8 mouse cellular contexts compared by ENCODE assay signal in the genomic region with DNA sequence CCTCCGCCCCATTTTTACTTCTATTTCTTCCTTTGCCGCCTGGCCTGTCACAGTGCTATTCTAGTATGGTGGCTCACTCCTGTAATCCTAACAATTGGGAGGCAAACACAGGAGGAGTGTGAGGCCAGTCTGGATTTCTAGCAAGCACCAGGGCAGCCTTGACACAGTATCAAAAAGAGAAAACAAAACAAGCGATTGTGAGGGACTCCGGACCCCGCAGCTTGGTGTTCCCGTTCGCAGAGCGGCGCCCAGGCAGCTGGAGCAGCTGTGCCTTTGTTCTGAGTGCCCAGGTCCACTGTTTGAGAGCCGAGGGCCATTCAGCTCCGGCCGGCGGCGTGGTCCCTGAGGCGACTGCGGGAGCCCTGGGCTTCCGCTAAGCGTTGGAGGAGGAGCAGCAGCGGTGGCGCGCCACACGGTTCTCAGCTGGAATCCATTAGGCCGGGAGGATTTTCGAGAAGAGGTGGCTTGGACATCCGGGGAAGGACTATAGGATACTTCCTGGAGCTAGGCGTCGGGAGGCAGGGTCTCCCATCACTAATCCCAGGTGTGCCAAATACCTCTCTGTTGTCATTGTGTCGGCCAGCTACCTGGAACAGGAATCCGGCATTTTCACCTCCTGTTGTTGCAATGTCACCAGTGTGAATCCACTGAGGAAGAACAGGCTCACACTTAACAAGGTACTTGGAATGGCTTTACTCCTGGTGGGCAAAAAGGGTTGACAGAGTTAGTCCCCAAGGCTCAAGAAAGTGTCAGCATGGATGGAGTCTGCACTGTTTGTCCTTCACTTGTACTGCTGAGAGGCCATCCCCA. TPM values are rescaled to one million over a fixed set of nuclear protein-coding genes. Genes with fewer than 3 reads are reported as not detected.
A peak's percentile ranks its signal among the peaks of the same experiment; 100 is the strongest.
DNase-seq lines count a peak whose midpoint lies in the region; ATAC-seq and TF ChIP-seq lines count a peak whose summit lies in the region.

A gene (plus strand): TSS at position 264 of the 810 bp plus-strand sequence.

- no peaks in the 10 kb centered on the region for H3K36me3 ChIP-seq in ES-Bruce4 (ENCODE audit: control insufficient read depth, insufficient read depth, low read length, poor library complexity, severe bottlenecking)
- H3K36me3 ChIP-seq in forebrain, embryonic 16.5 days (ENCODE audit: control insufficient read depth, insufficient read depth), result no peaks in the 10 kb centered on the region
- no peaks in the 10 kb centered on the region for H3K36me3 ChIP-seq in liver, embryonic 14.5 days (replicated peaks; ENCODE audit: control insufficient read depth, insufficient read depth, low read depth)

- TF ChIP-seq EP300 in ES-Bruce4 (IDR thresholded peaks at IDR 0.05; ENCODE audit: insufficient read depth, low read depth, low read length), result peak; percentile 64
- no peak for TF ChIP-seq EP300 in liver, embryonic 14.5 days (IDR thresholded peaks at IDR 0.05; ENCODE audit: low read depth)

- intact Hi-C loops in heart, postnatal 10 days (cut with DNase I), result no loop called here

- no peaks in the 10 kb centered on the region for H3K9me3 ChIP-seq in ES-Bruce4 (replicated peaks; ENCODE audit: control insufficient read depth, insufficient read depth, low read length, poor library complexity, severe bottlenecking)
- no peaks in the 10 kb centered on the region for H3K9me3 ChIP-seq in forebrain, embryonic 16.5 days (ENCODE audit: control insufficient read depth, low read length)
- H3K9me3 ChIP-seq in liver, embryonic 14.5 days (ENCODE audit: control insufficient read depth, low read length), result no peaks in the 10 kb centered on the region

- no peaks in the 10 kb centered on the region for H3K27me3 ChIP-seq in ES-Bruce4 (ENCODE audit: control insufficient read depth, insufficient read depth, low read length, poor library complexity, severe bottlenecking)
- H3K27me3 ChIP-seq in forebrain, embryonic 16.5 days (replicated peaks; ENCODE audit: control insufficient read depth, insufficient read depth, low read length), result no peaks in the 10 kb centered on the region
- no peaks in the 10 kb centered on the region for H3K27me3 ChIP-seq in liver, embryonic 14.5 days (ENCODE audit: control insufficient read depth, insufficient read depth, low read length)

- peak within 1 kb of the TSS; percentile 76 for H3K4me3 ChIP-seq in ES-Bruce4 (ENCODE audit: low read depth, low read length)
- peak within 1 kb of the TSS; percentile 53 for H3K4me3 ChIP-seq in forebrain, embryonic 16.5 days (replicated peaks; ENCODE audit: low read length)
- H3K4me3 ChIP-seq in liver, embryonic 14.5 days (ENCODE audit: insufficient read depth in 1 of 2, low read depth in 2 of 2, low read length in 2 of 2), result peak within 1 kb of the TSS; percentile 56 to 61

- DNase-seq in cerebellum, adult 18-20 months, result peak; percentile 61 to 74
- DNase-seq in heart, postnatal 10 days, result peak; percentile 69 to 80
- DNase-seq in kidney, postnatal 36 days, result peak; percentile 51 to 79
- DNase-seq in liver, embryonic 14.5 days (ENCODE audit: low read depth in 3 of 3, low spot score in 3 of 3), result no peak
- DNase-seq in naive thymus-derived CD4-positive, alpha-beta T cell, adult 2 months (ENCODE audit: low read depth), result peak; percentile 65
- DNase-seq in thymus, adult 18-20 months, result peak; percentile 21 to 26

- 1% methylated on average over 29 of the region's 29 CpGs for WGBS in forebrain, embryonic 16.5 days
- WGBS in liver, embryonic 14.5 days (ENCODE audit: insufficient replicate concordance), result 6% methylated on average over 29 of the region's 29 CpGs

- TF ChIP-seq CTCF in ES-Bruce4 (IDR thresholded peaks at IDR 0.05; ENCODE audit: low read depth, low read length), result no peak
- TF ChIP-seq CTCF in liver, embryonic 14.5 days (IDR thresholded peaks at IDR 0.05; ENCODE audit: low read depth), result no peak

- peak within 1 kb of the TSS; percentile 79 for H3K9ac ChIP-seq in ES-Bruce4 (ENCODE audit: low read depth, poor library complexity, severe bottlenecking)
- peak within 1 kb of the TSS; percentile 89 for H3K9ac ChIP-seq in forebrain, embryonic 16.5 days (replicated peaks; ENCODE audit: low read depth, low read length)
- peak within 1 kb of the TSS; percentile 76 for H3K9ac ChIP-seq in liver, embryonic 14.5 days (replicated peaks)

- TF ChIP-seq POLR2A in ES-Bruce4 (IDR thresholded peaks at IDR 0.05; ENCODE audit: insufficient read depth, low read length), result peak; percentile 8

- H3K4me1 ChIP-seq in ES-Bruce4 (ENCODE audit: control insufficient read depth, insufficient read depth, low read length), result no peaks in the 10 kb centered on the region
- peaks cover 24% of the 10 kb centered on the region for H3K4me1 ChIP-seq in forebrain, embryonic 16.5 days (replicated peaks; ENCODE audit: control insufficient read depth, insufficient read depth, low read length)
- H3K4me1 ChIP-seq in liver, embryonic 14.5 days (replicated peaks; ENCODE audit: control insufficient read depth in 2 of 2, insufficient read depth in 2 of 2, low read length in 1 of 2), result peaks cover 12 to 20% of the 10 kb centered on the region in 2 experiments

- H3K27ac ChIP-seq in ES-Bruce4 (ENCODE audit: insufficient read depth, low read length), result peak within 1 kb of the TSS; percentile 88
- peak within 1 kb of the TSS; percentile 77 for H3K27ac ChIP-seq in forebrain, embryonic 16.5 days (ENCODE audit: low read length)
- peak within 1 kb of the TSS; percentile 34 for H3K27ac ChIP-seq in liver, embryonic 14.5 days

- peak within 1 kb of the TSS; percentile 85 for H3K4me2 ChIP-seq in forebrain, embryonic 16.5 days (ENCODE audit: low read length)
- peak within 1 kb of the TSS; percentile 74 for H3K4me2 ChIP-seq in liver, embryonic 14.5 days (ENCODE audit: low read depth)

- ATAC-seq in forebrain, embryonic 16.5 days, result peak; percentile 18; the same call in 1 of the 2 replicates
- ATAC-seq in liver, embryonic 14.5 days (ENCODE audit: insufficient read depth), result peak; percentile 56

RNA-seq across cellular contexts. Expression of the gene that starts here (rescaled TPM):
- polyA plus RNA-seq in ES-Bruce4 (2011; ENCODE audit: insufficient read depth, insufficient read length, low read depth, missing spikeins), result 552 and 560 TPM in 2 replicates
- 435 and 505 TPM in 2 replicates for polyA plus RNA-seq in forebrain, embryonic 16.5 days (2015; fragmentation: Nextera tagmentation; extraction: Ambion mirVana)
- 100 to 1,000 TPM; 230 to 231 TPM for total RNA-seq in heart, postnatal 10 days (2021)
- polyA plus RNA-seq in liver, embryonic 14.5 days (2012; rRNA removed), result 136 and 152 TPM in 2 replicates
- polyA plus RNA-seq in liver, embryonic 14.5 days (2014; fragmentation: Nextera tagmentation; extraction: Ambion mirVana), result 107 and 120 TPM in 2 replicates

Comparison
In these comparisons a context has a peak if more than half of its experiments do, and no peak if none do; other contexts are left out.
1. H3K27ac ChIP-seq: peak in every context shown above with its lines; median percentile 88 in ES-Bruce4; 77 in forebrain, embryonic 16.5 days; 34 in liver, embryonic 14.5 days.
2. DNase-seq: peak in cerebellum, adult 18-20 months (2 of 2), heart, postnatal 10 days (2 of 2), kidney, postnatal 36 days (2 of 2), naive thymus-derived CD4-positive, alpha-beta T cell, adult 2 months (single experiment) and thymus, adult 18-20 months (2 of 2); none in liver, embryonic 14.5 days (0 of 3).
3. Peak in every context shown above with its lines, with median percentiles within 50 percentile points of each other: H3K4me3 ChIP-seq and H3K9ac ChIP-seq.